Mouse (Mus musculus): ENCODE data around the gene Eps15l1.

DNA sequence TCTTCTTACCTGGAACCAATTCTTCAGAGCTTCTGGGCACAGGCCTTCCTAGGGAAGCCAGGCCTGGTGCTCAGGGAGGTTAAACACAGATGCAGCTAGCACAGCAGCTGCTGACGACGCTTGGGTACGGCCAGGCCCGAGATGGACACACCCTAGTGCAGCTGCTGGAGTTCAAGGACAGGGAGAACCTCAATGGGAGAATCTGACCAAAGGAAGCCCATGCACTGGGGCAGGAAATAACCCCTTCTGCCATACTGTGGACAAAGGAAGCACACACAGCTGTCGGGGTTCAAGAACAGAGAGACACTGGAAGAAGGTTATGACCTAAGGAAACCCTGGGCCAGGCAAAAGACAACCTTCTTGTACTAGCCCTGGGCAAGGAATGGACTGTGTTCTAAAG is 46.1 kb downstream of the Eps15l1 start:
- TF ChIP-seq GATA1 (IDR thresholded peaks at IDR 0.05; ENCODE audit: low read length): no peak
- no peak for TF ChIP-seq TAL1 (IDR thresholded peaks at IDR 0.05; ENCODE audit: low read length)

Data from erythroblast, embryonic 14.5 days (primary cell).